Mouse (Mus musculus) heart, postnatal 0 days (tissue): ENCODE measurements at regions not wholly inside any gene's neighbourhood (a gene's known extent, or its start where the extent isn't known, plus 50 kb on each side); places are given as distances from the start of the nearest gene placed in this dataset.
A peak's percentile ranks its signal among the peaks of the same experiment; 100 is the strongest.

ENCODE experiments used
- ATAC-seq: fragments of 200-750 bp; cut with Nextera tagmentation; 2 replicates; pipeline ENCODE4 v1.8.0; 2017; ENCODE audit warnings: low read depth, moderate number of reproducible peaks, moderate library complexity; ENCODE audit not compliant: insufficient read depth
- DNase-seq: peaks from one replicate; pipeline ENCODE4 v3.0.0-alpha.2; 2016; ENCODE audit warnings: low spot score
- H3K27ac ChIP-seq: fragments of 300-500 bp; sonication (generic); 2 replicates; pipeline ENCODE4 v1.5.1; 2014; ENCODE audit warnings: low read depth, mild to moderate bottlenecking
- H3K27me3 ChIP-seq: fragments of 300-500 bp; sonication (generic); 2 replicates; pipeline ENCODE4 v1.6.1; 2014; ENCODE audit warnings: low read length, mixed read lengths; ENCODE audit not compliant: control insufficient read depth, insufficient read depth
- H3K36me3 ChIP-seq: fragments of 300-500 bp; sonication (generic); replicated peaks from 2 replicates; pipeline ENCODE4 v1.6.1; 2014; ENCODE audit warnings: low read length, mixed read lengths; ENCODE audit not compliant: control insufficient read depth, insufficient read depth
- H3K4me1 ChIP-seq: fragments of 300-500 bp; sonication (generic); 2 replicates; pipeline ENCODE4 v1.6.1; 2014; ENCODE audit warnings: antibody characterized with exemption; ENCODE audit not compliant: control insufficient read depth, insufficient read depth
- H3K4me2 ChIP-seq: fragments of 300-500 bp; sonication (generic); 2 replicates; pipeline ENCODE4 v1.6.1; 2014; ENCODE audit warnings: low read depth, mild to moderate bottlenecking, low read length, moderate library complexity
- H3K4me3 ChIP-seq: fragments of 300-500 bp; sonication (generic); 2 replicates; pipeline ENCODE4 v1.5.1; 2014; ENCODE audit warnings: low read depth, low read length
- H3K9ac ChIP-seq: fragments of 300-500 bp; sonication (generic); replicated peaks from 2 replicates; pipeline ENCODE4 v1.6.1; 2014; ENCODE audit warnings: low read depth, low read length, mixed read lengths
- H3K9me3 ChIP-seq: fragments of 300-500 bp; sonication (generic); replicated peaks from 2 replicates; pipeline ENCODE4 v1.6.1; 2016; ENCODE audit warnings: low read length; ENCODE audit not compliant: control insufficient read depth
- CTCF ChIP-seq: IDR thresholded peaks from 2 replicates; pipeline ENCODE4 v1.5.1; 2016; ENCODE audit warnings: antibody characterized with exemption, control low read depth, low read depth
- EP300 ChIP-seq: IDR thresholded peaks from 2 replicates; pipeline ENCODE4 v1.6.1; 2016; ENCODE audit warnings: antibody characterized with exemption, low read depth
- WGBS: fragments of 180-500 bp; shearing (Covaris S2); extraction: QIAGEN DNeasy Blood & Tissue Kit; methylation state at CpG from one replicate; pipeline ENCODE4 v1.1.7; 2014; 5-methylcytosine and 5-hydroxymethylcytosine counted together

DNA sequence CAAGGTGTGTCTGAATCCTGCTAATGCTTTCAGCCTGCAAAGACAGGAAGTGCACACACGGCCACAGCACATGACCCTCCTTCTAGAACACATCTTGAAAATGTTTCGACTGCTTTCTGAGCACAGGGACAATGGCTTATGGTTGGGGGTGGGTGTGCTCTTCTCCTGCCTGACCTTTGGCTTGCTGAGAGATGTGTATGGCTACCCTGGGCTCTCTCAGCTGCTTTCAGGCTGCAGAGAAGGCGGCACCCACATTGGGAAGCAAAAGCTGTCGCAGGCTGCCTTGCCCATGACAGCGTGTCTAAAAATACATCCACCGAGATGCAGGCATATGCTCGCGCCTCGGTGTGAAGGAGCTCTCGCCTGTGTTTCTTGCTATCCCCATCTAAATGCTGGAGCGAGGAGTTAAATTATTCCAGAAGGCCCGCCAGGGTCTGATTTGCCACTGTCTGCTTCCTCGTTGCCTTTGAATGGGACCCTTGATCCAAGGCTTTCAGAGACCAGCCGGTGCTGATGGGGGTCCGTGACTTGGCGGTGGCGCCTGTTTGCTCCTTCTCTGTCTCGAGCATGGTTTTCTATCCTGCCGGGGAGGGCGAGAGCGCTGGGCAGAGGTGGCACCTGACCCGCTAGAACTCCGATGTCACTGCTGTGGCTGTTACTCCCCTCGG lies 214.6 kb upstream of the Ubash3b start:
- no peaks in the 10 kb centered on the region for H3K27me3 ChIP-seq
- 5% methylated on average over 24 of the region's 24 CpGs for WGBS
- H3K4me3 ChIP-seq, result peak overlapping the region; percentile 31
- peak; percentile 88 for ATAC-seq
- peak; percentile 71 for DNase-seq
- no peaks in the 10 kb centered on the region for H3K9me3 ChIP-seq
- no peak for TF ChIP-seq CTCF
- no peak for TF ChIP-seq EP300
- H3K4me1 ChIP-seq, result 0 out of 2 replicates have a peak, but pooled peaks cover 12% of the 10 kb centered on the region
- H3K9ac ChIP-seq, result peak overlapping the region; percentile 35
- H3K27ac ChIP-seq, result peak overlapping the region; percentile 73
- H3K36me3 ChIP-seq, result no peaks in the 10 kb centered on the region
- peak overlapping the region; percentile 61 for H3K4me2 ChIP-seq

DNA sequence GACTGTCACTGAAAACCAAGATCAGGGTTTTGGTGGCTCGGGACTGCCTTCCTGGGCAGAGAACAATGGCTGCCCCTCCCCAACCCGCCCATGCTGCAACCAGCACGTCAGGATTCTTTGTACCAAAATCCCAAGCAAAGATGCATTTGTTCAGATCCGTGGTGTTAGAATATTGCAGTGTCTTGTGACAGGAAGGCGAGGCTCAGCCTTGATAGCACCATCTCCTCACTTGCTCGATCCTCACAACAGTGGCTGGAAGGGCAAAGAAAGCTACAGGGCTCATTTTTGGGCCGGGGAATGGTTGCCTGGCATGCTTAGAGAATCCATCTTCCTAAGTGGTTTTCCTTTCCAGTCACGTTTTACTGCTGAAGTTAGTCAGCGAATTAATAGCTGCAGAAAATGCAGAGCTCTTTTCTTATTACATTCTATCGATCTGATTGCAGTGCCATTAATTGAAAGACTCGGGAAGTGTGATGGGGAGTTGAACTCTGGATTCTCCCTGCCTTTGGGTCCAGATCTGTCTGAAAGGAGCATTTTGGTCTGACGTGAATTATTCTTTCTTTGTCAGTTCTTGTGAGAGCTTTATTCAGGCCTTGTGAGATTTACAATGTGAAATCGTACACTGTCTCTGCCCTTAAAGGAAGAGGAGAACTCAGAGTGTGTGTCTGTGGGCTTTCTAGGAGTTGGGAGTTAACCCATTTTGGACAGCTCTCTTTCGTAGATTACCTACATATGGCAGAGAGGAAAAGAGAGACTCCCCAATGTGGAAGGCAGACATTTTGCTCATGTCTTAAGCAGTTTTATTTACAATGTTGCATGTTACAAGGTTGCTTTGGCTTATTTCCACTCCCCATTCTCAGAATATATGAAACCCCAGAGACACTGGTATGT lies 213.3 kb upstream of the Ubash3b start:
- no peak overlapping the region for H3K27ac ChIP-seq
- DNase-seq (no peak), ATAC-seq (no peak)
- H3K9ac ChIP-seq, result no peak overlapping the region
- no peak overlapping the region for H3K4me3 ChIP-seq
- no peaks in the 10 kb centered on the region for H3K27me3 ChIP-seq
- 0 out of 2 replicates have a peak, but pooled peaks cover 12% of the 10 kb centered on the region for H3K4me1 ChIP-seq
- H3K36me3 ChIP-seq, result no peaks in the 10 kb centered on the region
- 73% methylated on average over 14 of the region's 14 CpGs for WGBS
- H3K4me2 ChIP-seq, result no peak overlapping the region
- H3K9me3 ChIP-seq, result no peaks in the 10 kb centered on the region
- no peak for TF ChIP-seq CTCF

DNA sequence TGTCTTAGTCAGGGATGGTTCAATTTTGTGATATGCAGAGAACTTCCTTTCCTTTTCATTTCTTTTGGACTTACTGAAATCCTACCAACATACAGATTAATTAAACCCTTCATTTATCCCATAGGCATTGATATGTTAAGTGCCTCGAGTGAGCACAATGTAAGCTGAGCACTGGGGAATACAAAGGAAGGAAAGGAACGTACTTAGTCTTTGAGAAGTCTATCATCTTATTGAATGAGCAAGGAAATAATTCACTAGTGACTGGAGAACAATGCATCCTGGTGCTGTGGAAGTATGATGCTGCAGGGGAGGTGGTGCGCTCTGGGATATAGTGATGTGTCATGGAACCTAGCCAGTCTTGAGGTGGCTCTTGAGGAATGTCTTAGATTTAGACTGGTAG lies 204.9 kb upstream of the Ubash3b start:
- Histone ChIP-seq H3K9ac (no peak overlapping the region), H3K9me3 (no peaks in the 10 kb centered on the region), H3K4me1 (no peaks in the 10 kb centered on the region), H3K4me2 (no peak overlapping the region), H3K27me3 (no peaks in the 10 kb centered on the region), H3K36me3 (no peaks in the 10 kb centered on the region), H3K27ac (no peak overlapping the region), H3K4me3 (no peak overlapping the region)
- no peak for ATAC-seq
- DNase-seq, result no peak
- 68% methylated on average over 3 of the region's 3 CpGs for WGBS
- no peak for TF ChIP-seq EP300
- TF ChIP-seq CTCF, result no peak

DNA sequence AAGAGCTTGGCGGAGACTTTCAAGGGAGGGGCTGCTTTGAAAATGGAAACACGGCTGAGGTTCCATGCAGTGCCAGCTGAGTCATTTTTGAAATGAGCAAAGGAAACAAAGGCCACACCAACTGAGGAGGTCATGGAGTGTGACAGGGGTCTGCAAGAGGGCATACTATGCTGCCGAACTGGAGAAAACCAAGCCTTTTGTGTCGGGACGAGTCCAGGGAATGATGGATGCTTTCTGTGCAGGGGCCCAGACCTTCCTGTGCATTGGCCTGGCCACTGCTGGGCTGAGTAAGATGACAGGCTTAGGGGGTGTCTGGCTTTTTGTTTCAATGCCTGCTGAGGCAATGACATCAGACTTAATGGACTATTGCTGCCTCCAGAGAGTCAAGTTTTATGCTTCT lies 203.8 kb upstream of the Ubash3b start:
- ATAC-seq, result no peak

DNA sequence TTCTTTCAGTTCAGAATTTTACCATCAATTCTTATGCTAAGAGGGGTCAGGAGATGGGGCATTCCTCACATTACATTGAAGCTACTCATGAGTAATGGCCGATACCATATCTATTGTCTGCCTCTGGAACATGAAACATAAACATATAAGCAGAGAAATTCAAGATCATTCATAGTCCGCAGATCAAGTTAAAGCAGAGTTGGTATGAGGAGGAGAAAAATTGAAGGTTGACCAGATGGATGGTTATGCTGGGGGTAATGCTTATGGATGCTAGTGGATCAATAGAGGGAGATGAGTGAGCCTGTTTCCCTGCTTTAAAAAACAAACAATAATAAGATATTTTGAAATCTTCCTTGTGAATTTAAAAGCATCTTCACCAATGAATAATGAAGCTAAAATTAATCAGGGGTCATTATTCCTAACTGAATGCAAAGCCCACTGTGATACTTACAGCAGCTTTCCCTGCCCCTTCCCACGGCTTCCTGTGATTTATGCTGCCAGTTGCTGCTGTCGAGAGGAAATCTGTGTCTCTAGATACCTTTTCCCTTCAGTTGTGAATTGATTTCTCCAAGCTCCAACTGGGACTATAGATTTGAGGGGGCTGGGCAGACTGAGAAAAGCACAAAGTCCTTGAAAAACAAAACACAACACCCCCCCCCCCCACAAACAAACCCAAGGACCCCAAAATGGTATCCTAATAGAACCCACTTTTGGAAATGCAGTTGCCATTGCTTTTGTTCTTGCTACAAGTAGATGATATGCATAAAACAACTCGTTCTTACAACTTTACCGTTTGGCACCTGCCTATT lies 203.1 kb upstream of the Ubash3b start:
- no peak overlapping the region for H3K27ac ChIP-seq
- no peak for TF ChIP-seq CTCF
- no peak for TF ChIP-seq EP300
- no peak for ATAC-seq
- no peak for DNase-seq
- no peaks in the 10 kb centered on the region for H3K36me3 ChIP-seq
- whole genome bisulfite sequencing, result 59% methylated on average over 6 of the region's 6 CpGs
- H3K9ac ChIP-seq, result no peak overlapping the region
- no peak overlapping the region for H3K4me2 ChIP-seq
- H3K9me3 ChIP-seq, result no peaks in the 10 kb centered on the region
- H3K27me3 ChIP-seq, result no peaks in the 10 kb centered on the region
- no peak overlapping the region for H3K4me3 ChIP-seq
- no peaks in the 10 kb centered on the region for H3K4me1 ChIP-seq

More for the DNA sequence above, 203.8 kb upstream of the Ubash3b start:
- TF ChIP-seq CTCF (no peak), EP300 (no peak)
- DNase-seq, result no peak
- Histone ChIP-seq H3K4me3 (no peak overlapping the region), H3K9ac (no peak overlapping the region), H3K27ac (no peak overlapping the region), H3K9me3 (no peaks in the 10 kb centered on the region), H3K36me3 (no peaks in the 10 kb centered on the region), H3K27me3 (no peaks in the 10 kb centered on the region), H3K4me1 (no peaks in the 10 kb centered on the region), H3K4me2 (no peak overlapping the region)
- 58% methylated on average over 5 of the region's 5 CpGs for WGBS
